Mouse (Mus musculus) erythroblast, embryonic 14.5 days (primary cell): ENCODE measurements around the gene 0610010K14Rik.

Source experiments
- GATA1 ChIP-seq: IDR thresholded peaks from 2 replicates; pipeline ENCODE4 v1.6.1; 2012; ENCODE audit warnings: low read length, inconsistent platforms, mixed read lengths
- TAL1 ChIP-seq: IDR thresholded peaks from 3 replicates; pipeline ENCODE4 v1.6.1; 2012; ENCODE audit warnings: low read length, inconsistent platforms, mixed read lengths

DNA sequence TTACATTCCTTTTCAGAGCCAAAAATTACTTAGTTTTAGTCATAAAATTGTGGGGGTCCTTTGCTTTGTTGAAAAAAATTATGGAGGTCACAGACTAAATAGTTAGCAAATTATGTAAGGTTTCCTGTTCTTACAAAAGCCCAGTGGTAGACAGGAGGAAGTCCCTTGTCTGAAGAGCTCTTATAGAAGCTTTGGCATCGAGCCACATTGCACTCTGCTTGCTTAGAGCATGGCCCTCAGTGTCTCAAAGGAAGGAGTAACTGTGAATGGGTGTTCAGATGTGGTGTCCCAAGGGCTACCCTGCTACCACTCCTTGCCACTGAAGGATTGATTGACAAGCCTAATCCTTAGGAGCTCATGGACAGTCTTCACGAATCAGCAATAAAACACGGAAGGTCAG, 42.7 kb upstream of the 0610010K14Rik start:
- TF ChIP-seq GATA1 (no peak), TAL1 (no peak)
